Mouse (Mus musculus) E14TG2a.4 (cell line): ENCODE data around the gene Zswim1.

Experiments
- CTCF ChIP-seq: conservative IDR thresholded peaks from 2 replicates; pipeline ENCODE4 v1.5.1; 2014; ENCODE audit warnings: low read length
- NANOG ChIP-seq: IDR thresholded peaks from 2 replicates; pipeline ENCODE4 v1.6.1; 2014; ENCODE audit warnings: borderline replicate concordance, low read length, mixed read lengths
- POU5F1 ChIP-seq: IDR thresholded peaks from 2 replicates; pipeline ENCODE4 v1.6.1; 2014; ENCODE audit warnings: low read length, borderline replicate concordance

DNA sequence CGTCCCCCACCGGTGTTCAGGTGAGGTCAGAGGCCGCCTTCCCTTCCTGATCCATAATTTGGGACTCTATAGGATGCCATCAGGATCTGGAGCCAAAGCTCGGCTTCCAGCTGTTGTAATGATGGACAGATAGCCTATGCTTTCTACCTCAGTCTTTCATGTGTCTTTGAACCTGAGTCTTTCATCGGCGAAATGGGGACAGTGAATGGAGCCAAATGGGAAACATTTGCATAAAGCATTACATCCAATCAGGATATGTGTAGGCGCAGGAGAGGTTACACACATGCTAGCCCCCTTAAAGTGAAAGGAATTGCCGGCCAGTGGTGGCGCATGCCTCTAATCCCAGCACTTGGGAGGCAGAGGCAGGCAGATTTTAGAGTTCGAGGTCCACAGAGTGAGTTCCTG, 697 bp downstream of the Zswim1 start:
- TF ChIP-seq CTCF (no peak), POU5F1 (no peak), NANOG (no peak)
